Mouse (Mus musculus) hindbrain, embryonic 14.5 days (tissue): ENCODE data around the gene Slc12a3. TPM values are rescaled to one million over a fixed set of nuclear protein-coding genes. Genes with fewer than 3 reads are reported as not detected.

Experiments used
- ATAC-seq: fragments of 200-750 bp; cut with Nextera tagmentation; 2 replicates; pipeline ENCODE4 v1.8.0; 2017; ENCODE audit warnings: moderate number of reproducible peaks, mild to moderate bottlenecking, moderate TSS enrichment, moderate library complexity; ENCODE audit not compliant: low FRiP score
- DNase-seq: peaks from one replicate; pipeline ENCODE4 v3.0.0-alpha.2; 2015; ENCODE audit warnings: low spot score
- H3K27ac ChIP-seq: fragments of 300-500 bp; sonication (generic); 2 replicates; pipeline ENCODE4 v1.5.1; 2014; ENCODE audit warnings: mild to moderate bottlenecking, moderate library complexity
- H3K27me3 ChIP-seq: fragments of 300-500 bp; sonication (generic); 2 replicates; pipeline ENCODE4 v1.6.1; 2014; ENCODE audit warnings: mild to moderate bottlenecking, low read length, mixed read lengths; ENCODE audit not compliant: control insufficient read depth, insufficient read depth
- H3K36me3 ChIP-seq: fragments of 300-500 bp; sonication (generic); replicated peaks from 2 replicates; pipeline ENCODE4 v1.6.1; 2014; ENCODE audit not compliant: control insufficient read depth, insufficient read depth
- H3K4me1 ChIP-seq: fragments of 300-500 bp; sonication (generic); replicated peaks from 2 replicates; pipeline ENCODE4 v1.6.1; 2014; ENCODE audit warnings: antibody characterized with exemption, low read length, mixed read lengths; ENCODE audit not compliant: control insufficient read depth, insufficient read depth
- H3K4me2 ChIP-seq: fragments of 300-500 bp; sonication (generic); replicated peaks from 2 replicates; pipeline ENCODE4 v1.6.1; 2014; ENCODE audit warnings: mild to moderate bottlenecking, moderate library complexity
- H3K4me3 ChIP-seq: fragments of 300-500 bp; sonication (generic); replicated peaks from 2 replicates; pipeline ENCODE4 v1.5.1; 2014; ENCODE audit warnings: mild to moderate bottlenecking, low read length
- H3K9ac ChIP-seq: fragments of 300-500 bp; sonication (generic); 2 replicates; pipeline ENCODE4 v1.6.1; 2014
- H3K9me3 ChIP-seq: fragments of 300-500 bp; sonication (generic); 2 replicates; pipeline ENCODE4 v1.6.1; 2016; ENCODE audit warnings: low read length; ENCODE audit not compliant: control insufficient read depth
- WGBS: fragments of 180-500 bp; shearing (Covaris S2); extraction: QIAGEN DNeasy Blood & Tissue Kit; methylation state at CpG from one replicate; pipeline ENCODE4 v1.1.7; 2014; 5-methylcytosine and 5-hydroxymethylcytosine counted together
- polyA plus RNA-seq: library from polyadenylated mRNA; unstranded; fragments of >200 nt; fragmentation: Nextera tagmentation; extraction: Ambion mirVana; gene quantifications from 2 replicates; pipeline ENCODE4 v1.2.1, GENCODE M21; 2014

The Slc12a3 gene
- polyA plus RNA-seq, 1 experiment from 2014 or later, result 0.07 TPM

GRCm38 (mm10) chr8:94296312-94296991, 32.5 kb upstream of the Slc12a3 start:
- ATAC-seq (no peak), DNase-seq (no peak)
- Histone ChIP-seq H3K36me3 (peaks cover 49% of the 10 kb centered on the region), H3K27ac (peak overlapping the region; percentile 64; the same call in 1 of the 2 replicates), H3K4me1 (no peaks in the 10 kb centered on the region; the same call in 1 of the 2 replicates), H3K9me3 (no peaks in the 10 kb centered on the region), H3K27me3 (no peaks in the 10 kb centered on the region), H3K4me3 (no peak overlapping the region), H3K9ac (no peak overlapping the region), H3K4me2 (no peak overlapping the region)
- WGBS, result 75% methylated on average over 9 of the region's 9 CpGs

- Histone ChIP-seq H3K36me3 (peaks cover 55% of the 10 kb centered on the region), H3K4me3 (no peak overlapping the region), H3K9me3 (no peaks in the 10 kb centered on the region), H3K4me2 (no peak overlapping the region), H3K4me1 (no peaks in the 10 kb centered on the region; the same call in 1 of the 2 replicates), H3K9ac (no peak overlapping the region), H3K27me3 (no peaks in the 10 kb centered on the region), H3K27ac (peak overlapping the region; percentile 33; the same call in 1 of the 2 replicates)
- DNase-seq (no peak), ATAC-seq (no peak)
- 40% methylated on average over 6 of the region's 6 CpGs for WGBS
Observed at GRCm38 (mm10) chr8:94297101-94297500, 31.9 kb upstream of the Slc12a3 start.

DNA sequence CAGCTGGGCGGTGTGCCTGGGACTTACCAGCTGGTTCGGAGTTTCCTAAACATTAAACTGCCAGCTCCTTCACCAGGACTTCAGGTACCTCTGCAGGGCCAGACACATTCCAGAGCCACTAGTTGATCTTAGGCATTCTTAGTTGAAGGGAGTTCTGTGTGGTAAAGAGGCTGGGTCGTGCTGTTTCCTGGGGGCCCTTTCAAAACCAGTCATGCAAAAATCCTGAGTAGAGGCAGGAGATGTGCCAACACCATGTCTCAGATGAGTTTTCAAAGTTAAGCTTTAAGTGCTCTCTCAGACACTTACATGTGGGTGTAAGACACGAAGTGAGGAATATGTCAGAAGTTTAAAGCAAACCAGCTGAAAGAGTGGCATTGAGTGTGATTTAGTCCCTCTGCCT, 28.2 kb upstream of the Slc12a3 start:
- no peak overlapping the region for H3K9ac ChIP-seq
- H3K27me3 ChIP-seq, result no peaks in the 10 kb centered on the region
- H3K27ac ChIP-seq, result no peak overlapping the region
- H3K4me1 ChIP-seq, result no peaks in the 10 kb centered on the region
- H3K4me2 ChIP-seq, result no peak overlapping the region
- H3K9me3 ChIP-seq, result no peaks in the 10 kb centered on the region
- ATAC-seq, result no peak
- DNase-seq, result no peak
- WGBS, result 72% methylated on average over 4 of the region's 4 CpGs
- H3K36me3 ChIP-seq, result peaks cover 57% of the 10 kb centered on the region
- H3K4me3 ChIP-seq, result no peak overlapping the region

- no peaks in the 10 kb centered on the region for H3K9me3 ChIP-seq
- ATAC-seq (no peak), DNase-seq (no peak)
- 97% methylated on average over 2 of the region's 2 CpGs for WGBS
- no peak overlapping the region for H3K9ac ChIP-seq
- peaks cover 86% of the 10 kb centered on the region for H3K36me3 ChIP-seq
- no peaks in the 10 kb centered on the region for H3K27me3 ChIP-seq
- H3K27ac ChIP-seq, result no peak overlapping the region
- no peak overlapping the region for H3K4me3 ChIP-seq
- no peak overlapping the region for H3K4me2 ChIP-seq
- no peaks in the 10 kb centered on the region for H3K4me1 ChIP-seq
Observed at GRCm38 (mm10) chr8:94304412-94304811, 24.6 kb upstream of the Slc12a3 start.

GRCm38 (mm10) chr8:94306989-94307513, 21.9 kb upstream of the Slc12a3 start:
- Histone ChIP-seq H3K4me1 (no peaks in the 10 kb centered on the region), H3K9ac (no peak overlapping the region), H3K4me2 (no peak overlapping the region), H3K36me3 (peaks cover 95% of the 10 kb centered on the region), H3K4me3 (no peak overlapping the region), H3K27me3 (no peaks in the 10 kb centered on the region), H3K9me3 (no peaks in the 10 kb centered on the region), H3K27ac (no peak overlapping the region)
- 93% methylated on average over 7 of the region's 7 CpGs for WGBS
- DNase-seq (no peak), ATAC-seq (no peak)

DNA sequence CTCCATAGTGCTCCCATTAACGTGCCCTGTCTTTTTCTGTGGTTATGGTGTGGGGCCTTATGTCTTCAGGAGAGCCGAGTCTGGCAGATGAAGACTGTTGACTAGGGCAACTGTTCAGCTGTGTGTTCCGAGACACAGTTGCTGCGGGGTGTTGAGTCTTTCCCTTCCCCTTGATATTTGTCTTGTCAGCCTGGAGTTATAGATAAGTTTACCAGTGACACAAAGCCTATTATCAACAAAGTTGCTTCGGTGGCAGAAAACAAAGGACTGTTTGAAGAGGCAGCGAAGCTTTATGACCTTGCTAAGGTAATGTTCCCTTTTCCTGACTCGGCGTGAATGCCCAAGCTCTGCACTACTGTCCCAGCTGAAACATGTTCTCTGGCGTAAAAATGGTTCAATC, 21.3 kb upstream of the Slc12a3 start:
- no peak overlapping the region for H3K4me2 ChIP-seq
- WGBS, result 88% methylated on average over 9 of the region's 9 CpGs

DNA sequence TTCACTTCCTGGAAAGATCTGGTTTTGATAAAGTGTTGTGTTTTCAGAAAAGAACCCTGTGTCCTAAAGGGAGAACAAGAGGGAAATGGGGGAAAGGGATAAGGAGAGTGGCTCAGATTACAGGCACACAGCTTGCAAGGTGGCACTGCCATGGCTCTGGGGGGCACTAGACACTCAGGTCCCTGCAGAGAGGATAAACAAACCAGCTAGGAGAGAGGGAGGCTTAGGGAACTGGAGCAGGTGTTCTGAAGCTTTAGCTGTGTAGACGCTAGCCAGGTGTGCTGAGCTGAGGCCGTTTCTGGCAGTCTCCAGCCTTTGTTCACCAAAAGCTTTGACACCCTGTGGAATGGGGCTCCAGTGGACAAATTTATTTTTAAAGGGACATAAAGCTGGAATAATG, 14.9 kb upstream of the Slc12a3 start:
- no peak overlapping the region for H3K4me2 ChIP-seq
- H3K27ac ChIP-seq, result no peak overlapping the region
- DNase-seq (no peak), ATAC-seq (no peak)
- no peaks in the 10 kb centered on the region for H3K4me1 ChIP-seq
- WGBS, result 84% methylated on average over 2 of the region's 2 CpGs
- H3K9ac ChIP-seq, result no peak overlapping the region
- no peaks in the 10 kb centered on the region for H3K27me3 ChIP-seq
- H3K36me3 ChIP-seq, result peaks cover 93% of the 10 kb centered on the region
- H3K4me3 ChIP-seq, result no peak overlapping the region
- no peaks in the 10 kb centered on the region for H3K9me3 ChIP-seq

More for the DNA sequence above, 21.3 kb upstream of the Slc12a3 start:
- H3K4me3 ChIP-seq, result no peak overlapping the region
- H3K27ac ChIP-seq, result no peak overlapping the region
- H3K4me1 ChIP-seq, result no peaks in the 10 kb centered on the region
- ATAC-seq (no peak), DNase-seq (no peak)
- H3K9me3 ChIP-seq, result no peaks in the 10 kb centered on the region
- H3K27me3 ChIP-seq, result no peaks in the 10 kb centered on the region
- H3K36me3 ChIP-seq, result peaks cover 95% of the 10 kb centered on the region
- no peak overlapping the region for H3K9ac ChIP-seq

DNA sequence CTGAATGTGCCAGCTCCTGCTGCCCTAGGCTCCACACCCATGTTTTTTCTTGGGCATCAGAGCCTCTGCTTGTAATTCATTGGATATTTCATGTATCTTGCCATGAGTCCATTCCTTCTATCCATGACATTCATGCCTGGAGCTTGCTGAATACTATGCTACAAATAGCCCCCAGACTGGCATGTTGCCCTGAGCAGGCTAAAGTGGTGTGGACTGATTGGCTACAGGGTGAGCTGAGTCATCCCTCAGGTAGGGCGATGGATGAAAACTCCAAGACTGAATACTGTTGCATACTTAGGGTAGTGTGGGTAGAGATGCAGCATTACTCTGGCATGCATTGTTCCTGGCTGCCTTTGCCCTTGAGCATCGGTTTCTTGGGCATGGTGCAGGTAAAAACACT, 11.8 kb upstream of the Slc12a3 start:
- H3K4me3 ChIP-seq, result no peak overlapping the region
- H3K36me3 ChIP-seq, result peaks cover 83% of the 10 kb centered on the region
- no peaks in the 10 kb centered on the region for H3K9me3 ChIP-seq
- no peak overlapping the region for H3K27ac ChIP-seq
- ATAC-seq, result no peak
- no peaks in the 10 kb centered on the region for H3K27me3 ChIP-seq
- DNase-seq, result no peak
- WGBS, result 94% methylated on average over 2 of the region's 2 CpGs
- H3K4me2 ChIP-seq, result no peak overlapping the region
- no peaks in the 10 kb centered on the region for H3K4me1 ChIP-seq
- H3K9ac ChIP-seq, result no peak overlapping the region

- Histone ChIP-seq H3K9me3 (no peaks in the 10 kb centered on the region), H3K4me3 (no peak overlapping the region), H3K27ac (no peak overlapping the region), H3K9ac (no peak overlapping the region), H3K4me2 (no peak overlapping the region), H3K36me3 (peaks cover 82% of the 10 kb centered on the region), H3K27me3 (no peaks in the 10 kb centered on the region), H3K4me1 (no peaks in the 10 kb centered on the region)
- DNase-seq (no peak), ATAC-seq (no peak)
- WGBS, result 98% methylated on average over 2 of the region's 2 CpGs
Observed at GRCm38 (mm10) chr8:94317691-94318090, 11.3 kb upstream of the Slc12a3 start.
